Mouse (Mus musculus): ENCODE data around the gene Sfpq. TPM values are rescaled to one million over a fixed set of nuclear protein-coding genes. Genes with fewer than 3 reads are reported as not detected.

The Sfpq gene
- polyA plus RNA-seq, 1 experiment from 2014 or later = 120 TPM

- no peak for ATAC-seq (ENCODE audit: insufficient number of reproducible peaks, insufficient read depth, low FRiP score, low TSS enrichment, low read depth)
- Histone ChIP-seq H3K27me3 (no peaks in the 10 kb centered on the region), H3K36me3 (peaks cover 84% of the 10 kb centered on the region), H3K4me1 (no peaks in the 10 kb centered on the region), H3K9ac (no peak overlapping the region), H3K4me3 (no peak overlapping the region), H3K4me2 (no peak overlapping the region), H3K9me3 (no peaks in the 10 kb centered on the region), H3K27ac (no peak overlapping the region)
- WGBS = 81% methylated on average over 8 of the region's 8 CpGs
Observed at GRCm38 (mm10) chr4:127037908-127038827, 17.0 kb downstream of the Sfpq start.

GRCm38 (mm10) chr4:127038828-127039349, 17.8 kb downstream of the Sfpq start:
- no peak for ATAC-seq (ENCODE audit: insufficient number of reproducible peaks, insufficient read depth, low FRiP score, low TSS enrichment, low read depth)
- Histone ChIP-seq H3K9ac (no peak overlapping the region), H3K9me3 (no peaks in the 10 kb centered on the region), H3K4me2 (no peak overlapping the region), H3K27ac (no peak overlapping the region), H3K4me1 (no peaks in the 10 kb centered on the region), H3K4me3 (no peak overlapping the region), H3K27me3 (no peaks in the 10 kb centered on the region), H3K36me3 (peaks cover 76% of the 10 kb centered on the region)
- 94% methylated on average over 3 of the region's 3 CpGs for WGBS

DNA sequence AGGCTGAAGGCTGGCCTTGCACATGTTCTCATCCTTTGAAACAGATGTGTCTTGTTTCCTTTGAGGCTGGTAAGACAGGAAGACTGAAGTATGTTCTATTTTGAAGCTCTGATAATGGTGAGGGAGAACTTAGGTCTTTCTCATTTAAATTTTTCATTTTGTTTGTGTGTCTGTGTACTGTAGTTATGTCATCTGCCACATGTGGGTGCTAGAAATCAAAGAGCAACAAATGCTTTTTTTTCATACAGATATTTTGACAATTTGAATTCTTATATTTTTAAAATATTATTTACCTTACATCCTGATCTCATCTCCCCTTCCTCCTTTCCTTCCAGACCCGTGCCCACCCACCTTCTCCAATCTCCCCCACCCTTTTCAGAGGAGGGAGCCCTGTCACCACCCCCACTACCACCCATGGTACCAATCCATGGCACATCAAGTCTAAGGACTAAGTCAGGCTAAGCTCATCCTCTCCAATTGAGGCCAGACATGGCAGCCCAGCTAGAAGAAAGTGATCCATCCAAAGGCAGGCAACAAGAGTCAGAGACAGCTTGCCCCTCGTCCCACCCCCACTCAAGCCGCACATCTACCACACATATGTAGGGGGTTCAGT, 18.9 kb downstream of the Sfpq start:
- Histone ChIP-seq H3K4me3 (no peak overlapping the region), H3K9me3 (no peaks in the 10 kb centered on the region), H3K4me1 (no peaks in the 10 kb centered on the region), H3K27me3 (no peaks in the 10 kb centered on the region), H3K9ac (no peak overlapping the region), H3K4me2 (no peak overlapping the region), H3K27ac (no peak overlapping the region), H3K36me3 (peaks cover 77% of the 10 kb centered on the region)
- no peak for ATAC-seq (ENCODE audit: insufficient number of reproducible peaks, insufficient read depth, low FRiP score, low TSS enrichment, low read depth)
- WGBS = 68% methylated on average over 3 of the region's 3 CpGs

GRCm38 (mm10) chr4:127043540-127043939, 22.4 kb downstream of the Sfpq start:
- 81% methylated on average over 4 of the region's 4 CpGs for WGBS
- ATAC-seq (ENCODE audit: insufficient number of reproducible peaks, insufficient read depth, low FRiP score, low TSS enrichment, low read depth) = no peak
- no peaks in the 10 kb centered on the region for H3K27me3 ChIP-seq
- H3K4me2 ChIP-seq = no peak overlapping the region
- H3K9me3 ChIP-seq = no peaks in the 10 kb centered on the region
- H3K36me3 ChIP-seq = peaks cover 77% of the 10 kb centered on the region
- no peak overlapping the region for H3K4me3 ChIP-seq
- no peak overlapping the region for H3K27ac ChIP-seq
- no peak overlapping the region for H3K9ac ChIP-seq
- no peaks in the 10 kb centered on the region for H3K4me1 ChIP-seq

DNA sequence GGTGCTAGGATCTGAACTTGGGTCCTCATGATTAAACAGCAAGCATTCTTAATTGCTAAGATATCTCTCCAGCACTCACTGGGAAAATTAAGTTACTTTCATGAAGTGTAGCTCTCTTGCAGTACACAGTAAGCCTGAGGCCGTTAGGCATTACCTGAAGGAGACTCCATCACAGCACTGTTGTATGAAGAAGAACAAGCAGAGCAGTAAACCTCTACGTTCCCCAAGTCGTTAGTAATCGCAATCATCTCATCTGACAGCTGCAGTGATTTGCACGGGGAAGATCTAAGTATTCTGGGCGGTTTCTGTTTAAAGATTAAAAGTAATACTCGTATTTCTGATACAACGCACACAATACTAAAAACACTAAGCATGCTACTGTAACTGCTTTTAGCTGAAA, 30.0 kb downstream of the Sfpq start:
- H3K27me3 ChIP-seq = no peaks in the 10 kb centered on the region
- H3K36me3 ChIP-seq = peaks cover 72% of the 10 kb centered on the region
- H3K4me2 ChIP-seq = no peak overlapping the region
- no peaks in the 10 kb centered on the region for H3K4me1 ChIP-seq
- H3K4me3 ChIP-seq = no peak overlapping the region
- no peaks in the 10 kb centered on the region for H3K9me3 ChIP-seq
- H3K27ac ChIP-seq = no peak overlapping the region
- no peak overlapping the region for H3K9ac ChIP-seq
- no peak for ATAC-seq (ENCODE audit: insufficient number of reproducible peaks, insufficient read depth, low FRiP score, low TSS enrichment, low read depth)
- 86% methylated on average over 8 of the region's 8 CpGs for WGBS

- Histone ChIP-seq H3K36me3 (peaks cover 67% of the 10 kb centered on the region), H3K27ac (no peak overlapping the region), H3K27me3 (no peaks in the 10 kb centered on the region), H3K4me3 (no peak overlapping the region), H3K9ac (no peak overlapping the region), H3K4me1 (no peaks in the 10 kb centered on the region), H3K9me3 (no peaks in the 10 kb centered on the region), H3K4me2 (no peak overlapping the region)
- ATAC-seq (ENCODE audit: insufficient number of reproducible peaks, insufficient read depth, low FRiP score, low TSS enrichment, low read depth) = no peak
- 94% methylated on average over 5 of the region's 5 CpGs for WGBS
Observed at GRCm38 (mm10) chr4:127053071-127053470, 31.9 kb downstream of the Sfpq start.

GRCm38 (mm10) chr4:127054522-127055198, 33.5 kb downstream of the Sfpq start:
- Histone ChIP-seq H3K9me3 (no peaks in the 10 kb centered on the region), H3K9ac (no peak overlapping the region), H3K27me3 (no peaks in the 10 kb centered on the region), H3K4me2 (no peak overlapping the region), H3K4me3 (no peak overlapping the region), H3K27ac (no peak overlapping the region), H3K4me1 (peaks cover 2% of the 10 kb centered on the region; the same call in 1 of the 2 replicates), H3K36me3 (peaks cover 61% of the 10 kb centered on the region)
- WGBS = 86% methylated on average over 7 of the region's 7 CpGs
- ATAC-seq (ENCODE audit: insufficient number of reproducible peaks, insufficient read depth, low FRiP score, low TSS enrichment, low read depth) = no peak

- peak within 1 kb of the TSS; percentile 92 for H3K4me3 ChIP-seq
- peak within 1 kb of the TSS; percentile 77 for H3K4me2 ChIP-seq
- peak within 1 kb of the TSS; percentile 86 for H3K9ac ChIP-seq
- no peaks in the 10 kb centered on the region for H3K27me3 ChIP-seq
- peak within 1 kb of the TSS; percentile 71 for H3K27ac ChIP-seq
- peak; percentile 84; the same call in 1 of the 2 replicates for ATAC-seq (ENCODE audit: insufficient number of reproducible peaks, insufficient read depth, low FRiP score, low TSS enrichment, low read depth)
- peaks cover 20% of the 10 kb centered on the region for H3K36me3 ChIP-seq
- H3K4me1 ChIP-seq = peaks cover 9% of the 10 kb centered on the region; the same call in 1 of the 2 replicates
- WGBS = 1% methylated on average over 38 of the region's 38 CpGs
- no peaks in the 10 kb centered on the region for H3K9me3 ChIP-seq
Observed at GRCm38 (mm10) chr4:127060585-127061290, 39.6 kb downstream of the Sfpq start, which contains the start of gene Zmym1. Gene Zmym1 (minus strand): TSS chr4:127061152.

GRCm38 (mm10) chr4:127064051-127064450, 42.9 kb downstream of the Sfpq start:
- 35% methylated on average over 1 of the region's 1 CpGs for WGBS
- H3K27ac ChIP-seq = no peak overlapping the region
- no peaks in the 10 kb centered on the region for H3K27me3 ChIP-seq
- H3K4me2 ChIP-seq = no peak overlapping the region
- H3K4me1 ChIP-seq = peaks cover 9% of the 10 kb centered on the region; the same call in 1 of the 2 replicates
- peaks cover 2% of the 10 kb centered on the region; the same call in 1 of the 2 replicates for H3K9me3 ChIP-seq
- no peak overlapping the region for H3K4me3 ChIP-seq
- H3K9ac ChIP-seq = no peak overlapping the region
- no peak for ATAC-seq (ENCODE audit: insufficient number of reproducible peaks, insufficient read depth, low FRiP score, low TSS enrichment, low read depth)
- no peaks in the 10 kb centered on the region for H3K36me3 ChIP-seq

GRCm38 (mm10) chr4:127074915-127075314, 53.8 kb downstream of the Sfpq start:
- Histone ChIP-seq H3K9ac (no peak overlapping the region), H3K27me3 (peaks cover 4% of the 10 kb centered on the region; the same call in 1 of the 2 replicates), H3K9me3 (no peaks in the 10 kb centered on the region), H3K36me3 (no peaks in the 10 kb centered on the region), H3K4me2 (no peak overlapping the region), H3K4me1 (peaks cover 11% of the 10 kb centered on the region), H3K4me3 (no peak overlapping the region), H3K27ac (no peak overlapping the region)
- ATAC-seq (ENCODE audit: insufficient number of reproducible peaks, insufficient read depth, low FRiP score, low TSS enrichment, low read depth) = no peak
- WGBS = 57% methylated on average over 1 of the region's 1 CpGs
